Mouse (Mus musculus) spleen, postnatal 36 days (tissue): Measurements from ENCODE around the gene Nfib.

Experiments
- DNase-seq, 2 experiments: peaks; one replicate each; pipeline ENCODE4 v3.0.0; 2022; ENCODE audit warnings: low spot score in 2 of 2, mixed read lengths in 1 of 2

The Nfib gene

GRCm38 (mm10) chr4:82690267-82690666, 15.3 kb downstream of the Nfib start:
- DNase-seq, result no peak

GRCm38 (mm10) chr4:82686037-82686436, 19.5 kb downstream of the Nfib start:
- DNase-seq, result no peak

GRCm38 (mm10) chr4:82684088-82684715, 21.3 kb downstream of the Nfib start:
- DNase-seq, result no peak

- DNase-seq, result no peak
Observed at GRCm38 (mm10) chr4:82683583-82683982, 22.0 kb downstream of the Nfib start.

GRCm38 (mm10) chr4:82676104-82676503, 29.4 kb downstream of the Nfib start:
- DNase-seq, result no peak

- DNase-seq, result no peak
Observed at GRCm38 (mm10) chr4:82667271-82667872, 38.2 kb downstream of the Nfib start.

GRCm38 (mm10) chr4:82664436-82664835, 41.1 kb downstream of the Nfib start:
- DNase-seq, result no peak

GRCm38 (mm10) chr4:82663749-82664381, 41.7 kb downstream of the Nfib start:
- DNase-seq, result no peak

- no peak for DNase-seq
Observed at GRCm38 (mm10) chr4:82662626-82663025, 42.9 kb downstream of the Nfib start.

- no peak for DNase-seq
Observed at GRCm38 (mm10) chr4:82662222-82662621, 43.3 kb downstream of the Nfib start.

GRCm38 (mm10) chr4:82661215-82661614, 44.3 kb downstream of the Nfib start:
- DNase-seq, result no peak

- DNase-seq, result no peak
Observed at GRCm38 (mm10) chr4:82645679-82646078, 59.9 kb downstream of the Nfib start.

- no peak for DNase-seq
Observed at GRCm38 (mm10) chr4:82644797-82645196, 60.8 kb downstream of the Nfib start.

- no peak for DNase-seq
Observed at GRCm38 (mm10) chr4:82643734-82644085, 61.8 kb downstream of the Nfib start.

GRCm38 (mm10) chr4:82643022-82643733, 62.4 kb downstream of the Nfib start:
- DNase-seq, result no peak

GRCm38 (mm10) chr4:82641066-82641680, 64.4 kb downstream of the Nfib start:
- no peak for DNase-seq

- no peak for DNase-seq
Observed at GRCm38 (mm10) chr4:82638251-82638650, 67.3 kb downstream of the Nfib start.

- DNase-seq, result no peak
Observed at GRCm38 (mm10) chr4:82637633-82638032, 67.9 kb downstream of the Nfib start.

- DNase-seq, result no peak
Observed at GRCm38 (mm10) chr4:82636658-82637057, 68.9 kb downstream of the Nfib start.

- DNase-seq, result no peak
Observed at GRCm38 (mm10) chr4:82635881-82636280, 69.7 kb downstream of the Nfib start.

GRCm38 (mm10) chr4:82635118-82635517, 70.4 kb downstream of the Nfib start:
- no peak for DNase-seq

GRCm38 (mm10) chr4:82634365-82634764, 71.2 kb downstream of the Nfib start:
- DNase-seq, result no peak
